Mouse (Mus musculus): ENCODE results near the gene Sipa1l1.

DNA sequence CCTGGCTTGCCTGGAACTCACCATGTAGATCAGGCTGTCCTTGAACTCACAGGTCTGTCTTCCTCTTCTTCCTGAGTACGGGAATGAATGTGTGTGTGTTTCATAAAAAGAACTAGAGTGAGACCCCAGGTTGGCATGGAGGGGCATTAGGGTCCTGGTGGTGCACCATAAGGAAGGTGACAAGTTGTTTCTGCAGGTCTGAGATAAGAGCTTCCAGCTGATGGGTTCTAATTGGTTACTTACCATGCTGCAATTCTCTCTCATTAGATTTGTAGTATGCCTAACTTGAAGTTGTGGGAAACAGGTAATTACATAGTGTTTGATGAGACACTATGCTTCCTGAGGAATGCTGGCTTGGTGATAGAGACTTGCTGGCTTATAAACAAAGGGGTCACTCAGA is 4.5 kb downstream of the Sipa1l1 start:
- TF ChIP-seq FLI1 (IDR thresholded peaks at IDR 0.05; ENCODE audit: low read length): no peak
- TF ChIP-seq GATA1 (IDR thresholded peaks at IDR 0.05; ENCODE audit: borderline replicate concordance, low read length): no peak
